ENCODE assay signal across 28 mouse cellular contexts in genomic region chr17:79439182-79439581, GRCm38 (mm10).
"Had no signal": no experiment of that assay in that cellular context is flagged by ENCODE, and none has a peak within 500 bp of the region (broad histone marks: within the 10 kb centered on the region; RNA-seq: fewer than 3 reads in every experiment).

No protein-coding gene starts in this region.

- H3K4me3 ChIP-seq: gastrocnemius, adult 2 months; heart, embryonic 10.5 days; heart, embryonic 13.5 days; heart, embryonic 15.5 days; hindbrain, embryonic 13.5 days; hindbrain, embryonic 15.5 days; kidney, embryonic 15.5 days; limb, embryonic 12.5 days; liver, embryonic 13.5 days; liver, embryonic 15.5 days had no signal

- H3K4me2 ChIP-seq: heart, embryonic 13.5 days; heart, embryonic 15.5 days; hindbrain, embryonic 13.5 days; hindbrain, embryonic 15.5 days; kidney, embryonic 15.5 days; limb, embryonic 12.5 days; liver, embryonic 11.5 days; liver, embryonic 13.5 days; liver, embryonic 15.5 days had no signal

- H3K36me3 ChIP-seq: heart, embryonic 13.5 days; heart, embryonic 15.5 days; hindbrain, embryonic 13.5 days; hindbrain, embryonic 15.5 days; kidney, embryonic 15.5 days; limb, embryonic 12.5 days; liver, embryonic 13.5 days; liver, embryonic 15.5 days had no signal

- H3K4me1 ChIP-seq: heart, embryonic 10.5 days; heart, embryonic 13.5 days; heart, embryonic 15.5 days; hindbrain, embryonic 13.5 days; hindbrain, embryonic 15.5 days; kidney, embryonic 15.5 days; limb, embryonic 12.5 days; liver, embryonic 13.5 days; liver, embryonic 15.5 days had no signal

- DNase-seq: gastrocnemius, adult 2 months; gastrocnemius, postnatal 10 days; gastrocnemius, postnatal 25 days; heart, adult 18-20 months; heart, postnatal 14 days; heart, postnatal 36 days; kidney, adult 11 months; kidney, adult 2 months; kidney, adult 9 months; kidney, postnatal 14 days; kidney, postnatal 36 days; layer of hippocampus, adult 9-11 months; layer of hippocampus, postnatal 36 days; left cerebral cortex, postnatal 4 days; liver; liver, embryonic 13.5 days had no signal

- H3K27ac ChIP-seq: gastrocnemius, adult 2 months; heart, embryonic 10.5 days; heart, embryonic 13.5 days; heart, embryonic 15.5 days; hindbrain, embryonic 13.5 days; hindbrain, embryonic 15.5 days; hindbrain, postnatal 0 days; kidney, embryonic 15.5 days; kidney, postnatal 0 days; limb, embryonic 12.5 days; liver, embryonic 13.5 days; liver, embryonic 15.5 days had no signal

- H3K9me3 ChIP-seq: heart, embryonic 10.5 days; heart, embryonic 13.5 days; heart, embryonic 15.5 days; hindbrain, embryonic 13.5 days; hindbrain, embryonic 15.5 days; limb, embryonic 12.5 days; liver, embryonic 13.5 days; liver, embryonic 15.5 days had no signal

- ATAC-seq: hindbrain, postnatal 0 days; intestine, embryonic 16.5 days had no signal

- H3K9ac ChIP-seq: heart, embryonic 13.5 days; heart, embryonic 15.5 days; hindbrain, embryonic 13.5 days; hindbrain, embryonic 15.5 days; kidney, embryonic 15.5 days; limb, embryonic 12.5 days; liver, embryonic 13.5 days; liver, embryonic 15.5 days had no signal

- H3K27me3 ChIP-seq: heart, embryonic 13.5 days; heart, embryonic 15.5 days; hindbrain, embryonic 13.5 days; hindbrain, embryonic 15.5 days; kidney, embryonic 15.5 days; limb, embryonic 12.5 days; liver, embryonic 13.5 days; liver, embryonic 15.5 days had no signal
